Comparison of ENCODE assay signal across 9 mouse cellular contexts in the genomic region with DNA sequence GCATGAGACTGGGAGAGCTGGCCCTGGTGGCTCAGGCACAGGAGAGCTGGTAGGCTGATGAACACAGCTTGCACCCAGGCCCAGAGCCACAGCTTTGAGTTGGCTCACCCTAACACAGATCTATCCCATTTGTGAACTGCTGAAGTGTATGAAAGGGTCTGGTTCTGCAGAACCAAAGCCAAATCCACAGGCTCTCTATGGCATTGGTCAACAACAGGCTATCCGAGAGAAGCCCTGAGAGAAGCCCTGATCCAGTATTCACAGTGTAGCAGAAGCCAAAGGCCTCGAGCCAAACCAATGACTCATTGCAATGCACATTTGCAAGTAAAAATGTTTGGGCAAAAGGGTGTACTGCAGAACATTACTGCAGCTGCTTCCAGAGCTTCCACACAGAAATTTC. TPM values are rescaled to one million over a fixed set of nuclear protein-coding genes. Genes with fewer than 3 reads are reported as not detected.
A peak's percentile ranks its signal among the peaks of the same experiment; 100 is the strongest.
DNase-seq lines count a peak whose midpoint lies in the region; ATAC-seq and TF ChIP-seq lines count a peak whose summit lies in the region.
"Had no signal": no experiment of that assay in that cellular context is flagged by ENCODE, and none has a peak within 500 bp of the region (broad histone marks: within the 10 kb centered on the region; RNA-seq: fewer than 3 reads in every experiment).

No protein-coding gene starts in this region.

- peak overlapping the region; percentile 36; the same call in 1 of the 2 replicates for H3K27ac ChIP-seq in left cerebral cortex, adult 2 months
- H3K27ac ChIP-seq: neural tube, embryonic 12.5 days had no signal

- no peak overlapping the region for H3K4me3 ChIP-seq in left cerebral cortex, adult 2 months
- H3K4me3 ChIP-seq: neural tube, embryonic 12.5 days had no signal

- intact Hi-C loops in left cerebral cortex, adult 2 months (cut with DNase I): no loop called here

- TF ChIP-seq CTCF in left cerebral cortex, adult 2 months (IDR thresholded peaks at IDR 0.05): no peak

- peak; percentile 27 for DNase-seq in ovary, adult 18-20 months (ENCODE audit: low spot score)
- DNase-seq in ovary, postnatal 10 days (ENCODE audit: low spot score): no peak
- peak; percentile 75 for DNase-seq in cerebellum, postnatal 14 days
- DNase-seq in heart, adult 9 months (ENCODE audit: low spot score in 2 of 2): peak; percentile 70 to 77
- peak; percentile 27 to 38 for DNase-seq in left cerebral cortex, adult 2 months (ENCODE audit: extremely low spot score in 1 of 2, low spot score in 2 of 2)
- peak; percentile 18 for DNase-seq in right cerebral cortex, postnatal 4 days
- no peak for DNase-seq in thymus, postnatal 0 days (ENCODE audit: low spot score)

- ATAC-seq in megakaryocyte progenitor cell, adult 5-6 weeks (replicated peaks; ENCODE audit: poor library complexity): no peak

RNA-seq across cellular contexts. Expression of a gene that starts 45.3 kb away (rescaled TPM):
- 10 to 100 TPM; 26.2 to 32.1 TPM for total RNA-seq in left cerebral cortex, adult 2 months (2021)
- total RNA-seq in megakaryocyte progenitor cell, adult 5-6 weeks (2015): 132 and 135 TPM in 2 replicates
- 84.7 and 93.1 TPM in 2 replicates for total RNA-seq in megakaryocyte progenitor cell, adult 5-6 weeks (2017)
- polyA plus RNA-seq in thymus, postnatal 0 days (2015; fragmentation: Nextera tagmentation; extraction: Ambion mirVana): 48.1 and 49.4 TPM in 2 replicates

Comparison
In these comparisons a context has a peak if more than half of its experiments do, and no peak if none do; other contexts are left out.
1. DNase-seq: peak in ovary, adult 18-20 months (single experiment), cerebellum, postnatal 14 days (2 of 2), heart, adult 9 months (2 of 2), left cerebral cortex, adult 2 months (2 of 2) and right cerebral cortex, postnatal 4 days (single experiment); none in ovary, postnatal 10 days (single experiment) and thymus, postnatal 0 days (single experiment).